Mouse (Mus musculus) lung, postnatal 14 days (tissue): ENCODE results near the gene Gapvd1.
"Not testable (repeated sequence)": the region's sequence is repeated elsewhere in the genome, so short reads cannot be mapped to it uniquely, and the experiment has no call there.

Experiments
- DNase-seq: peaks from one replicate; pipeline ENCODE4 v3.0.0; 2021

Gene Gapvd1

GRCm38 (mm10) chr2:34754551-34755358 lies at the start of gene Gapvd1:
Gapvd1 (minus strand) TSS chr2:34755232.
- peak; percentile 20 for DNase-seq

DNA sequence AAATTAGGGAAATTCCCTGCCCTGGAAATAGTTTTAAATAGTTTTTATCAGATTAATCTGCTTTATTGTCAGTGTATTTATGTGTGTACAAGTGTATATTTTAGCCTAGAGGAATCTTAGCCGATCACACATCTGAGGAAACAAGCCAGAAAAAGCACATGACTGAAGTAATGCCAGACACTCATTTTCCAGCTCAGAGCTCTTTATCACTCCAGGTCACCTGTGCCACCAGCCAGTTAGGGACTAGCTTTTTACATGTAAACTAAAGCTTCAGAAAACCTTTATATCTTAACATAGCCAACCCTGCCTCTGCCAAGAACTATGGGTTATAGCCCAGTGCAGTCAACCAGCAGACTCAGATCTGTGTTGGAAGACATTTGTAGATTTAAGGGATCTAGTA lies 49.8 kb upstream of the Gapvd1 start:
- no peak for DNase-seq

GRCm38 (mm10) chr2:34804172-34804571 lies 49.1 kb upstream of the Gapvd1 start:
- DNase-seq = no peak

DNA sequence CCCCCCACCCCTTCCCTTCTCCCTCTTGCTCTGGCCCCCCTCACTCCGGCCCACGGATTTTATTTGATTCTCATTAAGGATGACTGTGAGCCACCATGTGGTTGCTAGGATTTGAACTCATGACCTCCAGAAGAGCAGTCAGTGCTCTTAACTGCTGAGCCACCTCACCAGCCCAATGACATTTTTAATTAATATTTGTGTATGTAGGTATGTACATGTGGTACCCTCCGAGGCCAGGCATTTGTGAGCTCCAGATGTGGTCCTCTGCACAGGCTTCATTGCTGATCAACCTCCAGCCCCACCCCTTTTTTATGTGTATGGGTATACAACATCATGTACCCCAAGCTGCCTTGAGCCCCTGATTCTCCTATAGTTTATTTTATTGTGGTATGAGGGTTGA lies 48.7 kb upstream of the Gapvd1 start:
- no peak for DNase-seq

DNA sequence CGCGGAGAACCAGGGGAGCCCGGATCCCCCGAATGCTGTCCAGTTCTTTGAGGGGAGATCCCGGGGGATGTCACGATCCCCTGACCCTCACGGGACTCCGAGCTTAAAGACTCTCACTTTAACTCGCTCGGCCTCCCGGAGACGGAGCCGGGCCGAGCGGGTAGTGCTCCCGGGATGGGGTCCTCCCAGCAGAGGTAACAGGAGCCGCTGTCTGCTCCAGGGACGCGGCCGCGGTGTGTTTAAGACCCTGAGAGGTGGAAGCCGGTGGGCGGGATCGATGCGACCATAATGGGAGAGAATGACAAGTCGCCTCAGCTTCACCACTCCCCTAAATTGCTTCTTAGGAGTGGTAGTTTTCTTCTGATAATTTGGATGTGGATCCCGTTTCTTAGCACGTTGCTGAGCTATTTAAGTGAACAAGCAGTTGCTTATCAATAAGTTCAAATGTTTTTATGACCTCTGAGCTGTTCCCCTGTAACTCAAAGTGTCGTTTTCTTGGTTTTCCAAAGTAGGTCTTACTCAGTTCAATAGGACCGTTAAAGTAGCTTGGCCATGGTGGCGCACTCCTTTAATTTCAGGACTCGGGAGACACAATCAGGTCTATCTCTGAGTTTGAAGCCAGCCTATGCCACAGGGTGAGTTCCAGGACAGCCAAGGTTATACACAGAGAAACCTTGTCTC lies 47.7 kb upstream of the Gapvd1 start:
- DNase-seq = peak; percentile 24

- peak; percentile 98 for DNase-seq
These were observed 46.8 kb upstream of the Gapvd1 start for GRCm38 (mm10) chr2:34801516-34802482.

DNA sequence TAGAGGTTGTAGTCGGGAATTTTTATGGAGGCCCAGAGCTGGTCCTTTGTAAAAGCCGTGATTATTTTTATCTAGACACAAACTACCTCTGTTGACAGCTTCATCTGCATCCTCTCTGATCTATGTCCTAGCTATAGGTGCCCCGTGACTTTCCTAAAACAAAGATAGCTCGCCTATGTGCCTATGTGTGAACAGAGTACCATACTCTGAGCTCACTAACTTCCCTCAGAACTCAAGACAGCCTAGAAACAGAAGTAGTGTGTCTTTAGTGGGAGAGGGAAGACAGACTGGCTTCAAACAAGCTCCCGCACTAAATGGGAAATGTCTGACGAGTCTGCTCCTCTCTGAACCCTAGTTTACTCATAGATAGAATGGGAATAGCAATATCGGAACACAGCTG lies 45.3 kb upstream of the Gapvd1 start:
- DNase-seq = no peak

DNA sequence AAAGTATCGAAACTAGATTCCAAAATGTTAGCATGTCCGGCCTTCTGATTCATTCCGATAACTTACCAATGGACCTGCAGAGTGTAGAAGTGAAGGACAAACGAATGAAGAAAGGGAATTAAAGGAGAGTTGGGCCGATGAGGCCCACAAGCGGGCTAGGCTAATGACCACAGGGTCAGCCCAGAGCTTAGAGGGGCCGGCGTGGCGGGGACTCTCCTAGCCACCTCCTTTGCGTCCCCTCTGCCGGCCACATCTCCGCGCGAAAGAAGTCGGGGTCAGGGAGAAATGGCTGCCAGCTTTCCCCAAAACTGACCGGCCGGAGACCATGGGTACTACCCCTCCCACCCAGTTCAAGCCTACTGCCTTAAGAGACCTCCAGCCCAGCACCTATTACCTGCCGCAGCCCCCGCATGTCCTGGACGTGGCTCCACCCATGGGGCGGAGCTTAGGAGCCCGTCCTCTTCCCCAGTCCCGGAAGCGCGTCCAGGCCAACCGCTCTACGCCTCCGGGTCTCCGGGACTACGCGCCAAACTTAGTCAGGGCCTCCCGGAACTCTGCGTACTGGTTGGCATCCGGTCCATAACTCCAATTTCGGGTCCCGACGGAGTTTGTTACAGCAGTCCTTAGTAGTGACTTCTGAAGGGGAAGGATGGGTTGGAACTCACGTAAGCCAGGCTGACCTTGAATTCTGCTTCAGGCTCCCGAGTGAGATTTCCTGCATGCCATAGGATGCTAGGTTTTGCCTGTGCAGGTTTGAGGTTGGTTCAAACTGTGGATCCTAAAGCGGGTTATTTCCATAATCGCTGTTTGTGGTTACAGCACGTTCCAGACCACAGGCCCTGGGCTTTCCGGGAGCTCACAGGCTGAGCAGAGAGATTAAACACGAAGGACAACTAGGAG lies 44.6 kb upstream of the Gapvd1 start, which contains the start of gene Rabepk:
Gene Rabepk (minus strand): TSS at position 556 of the 900 bp plus-strand sequence.
- DNase-seq = peak; percentile 85

DNA sequence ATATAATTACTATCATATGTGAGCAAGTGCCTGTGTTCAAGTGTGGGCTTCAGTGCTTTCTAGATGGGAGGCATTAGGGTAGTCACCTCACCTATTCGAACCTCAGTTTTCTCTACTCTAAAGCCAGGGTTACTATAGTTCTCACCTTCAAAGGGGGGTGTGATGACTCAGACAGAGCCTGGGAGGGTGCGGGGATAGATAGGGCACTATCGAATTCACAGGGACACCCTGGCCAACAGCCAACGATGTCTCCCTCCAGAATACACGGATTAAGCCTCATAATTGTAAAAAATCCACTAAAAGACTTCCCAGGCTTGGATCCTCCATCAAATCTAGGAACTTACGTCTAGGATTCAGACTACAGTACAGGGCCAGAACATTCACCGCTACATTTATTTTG lies 40.4 kb upstream of the Gapvd1 start:
- DNase-seq = no peak

- no peak for DNase-seq
These were observed 39.5 kb upstream of the Gapvd1 start for GRCm38 (mm10) chr2:34794511-34794910.

DNA sequence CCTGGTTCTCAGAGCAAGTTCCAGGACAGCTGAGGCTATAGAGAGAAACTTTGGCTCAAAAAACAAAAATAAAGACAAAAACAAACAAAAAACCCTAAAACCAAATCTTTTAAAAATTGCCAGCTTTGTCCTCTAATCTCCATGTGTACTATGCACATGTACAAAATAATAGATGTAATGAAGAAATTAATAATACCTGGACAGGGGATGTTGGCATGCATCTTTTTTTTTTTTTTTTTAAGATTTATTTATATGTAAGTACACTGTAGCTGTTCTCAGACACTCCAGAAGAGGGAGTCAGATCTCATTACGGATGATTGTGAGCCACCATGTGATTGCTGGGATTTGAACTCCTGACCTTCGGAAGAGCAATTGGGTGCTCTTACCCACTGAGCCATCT lies 37.5 kb upstream of the Gapvd1 start:
- not testable (repeated sequence) for DNase-seq

DNA sequence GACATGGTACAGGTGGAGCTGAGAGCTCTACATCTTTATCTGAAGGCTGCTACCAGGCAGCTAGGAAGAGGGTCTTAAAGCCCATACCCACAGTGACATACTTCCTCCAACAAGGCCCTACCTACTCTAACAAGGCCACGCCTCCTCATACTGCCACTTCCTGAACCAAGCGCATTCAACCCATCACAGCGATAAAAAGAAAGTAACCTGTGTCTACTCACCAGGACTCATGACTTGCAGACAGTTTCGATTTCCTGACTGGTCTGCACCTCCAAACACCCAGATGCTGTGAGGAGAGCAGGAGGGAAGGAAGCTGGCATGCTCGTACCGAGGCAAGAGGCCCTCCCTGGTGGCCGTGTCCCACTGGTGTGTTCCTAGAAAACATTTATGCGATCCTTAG lies 35.2 kb upstream of the Gapvd1 start:
- no peak for DNase-seq

DNA sequence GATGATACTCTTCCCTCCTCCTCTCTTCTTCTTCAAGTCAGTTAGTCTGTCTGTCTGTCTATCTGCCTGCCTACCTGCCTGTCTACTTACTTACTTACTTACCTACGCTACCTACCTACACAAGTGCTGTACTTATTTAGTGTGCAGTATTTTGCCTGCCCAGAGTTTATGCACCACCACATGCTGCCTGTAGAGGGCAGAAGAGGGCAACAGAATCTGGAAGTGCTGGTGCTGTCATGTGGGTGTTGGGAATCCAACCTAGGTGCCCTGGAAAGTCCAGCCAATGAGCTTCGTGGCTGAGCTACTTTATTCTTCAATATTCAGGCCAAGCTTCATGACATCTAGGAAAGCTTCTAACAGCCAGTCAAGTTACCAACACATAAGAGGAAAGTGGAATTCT lies 29.1 kb upstream of the Gapvd1 start:
- DNase-seq = peak; percentile 54

- DNase-seq = no peak
These were observed 28.3 kb upstream of the Gapvd1 start for GRCm38 (mm10) chr2:34783064-34784020.

DNA sequence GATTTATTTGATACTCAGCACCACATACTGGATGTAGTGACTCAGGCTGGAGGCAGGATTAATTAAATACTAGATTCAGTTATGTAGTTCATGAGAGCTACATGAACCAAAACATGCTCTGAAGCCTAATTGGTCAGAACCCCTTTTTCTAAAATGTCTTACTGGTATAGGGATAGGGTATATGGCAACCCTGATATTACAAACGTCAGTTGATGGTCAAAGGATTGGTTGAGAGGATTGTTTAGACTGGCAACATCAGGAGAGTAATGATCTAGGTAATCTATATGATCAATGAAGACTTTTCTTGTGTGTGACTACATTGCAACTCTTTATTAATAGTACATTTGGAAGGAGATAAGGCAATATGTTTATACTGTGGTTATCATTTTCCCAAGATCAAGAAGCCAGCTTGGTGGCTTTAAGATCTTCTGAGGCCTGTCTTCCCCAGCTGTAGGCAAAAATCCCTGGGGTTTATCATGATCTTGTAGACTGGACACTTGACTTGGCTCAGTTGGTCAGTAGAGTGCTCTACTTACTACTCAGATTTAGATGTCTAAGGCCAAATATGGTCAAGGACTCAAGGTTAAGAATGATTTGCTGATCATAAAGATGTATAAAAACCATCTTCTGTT lies 22.3 kb upstream of the Gapvd1 start:
- no peak for DNase-seq

GRCm38 (mm10) chr2:34774493-34774892 lies 19.5 kb upstream of the Gapvd1 start:
- no peak for DNase-seq

- no peak for DNase-seq
These were observed 18.6 kb upstream of the Gapvd1 start for GRCm38 (mm10) chr2:34773673-34774072.

DNA sequence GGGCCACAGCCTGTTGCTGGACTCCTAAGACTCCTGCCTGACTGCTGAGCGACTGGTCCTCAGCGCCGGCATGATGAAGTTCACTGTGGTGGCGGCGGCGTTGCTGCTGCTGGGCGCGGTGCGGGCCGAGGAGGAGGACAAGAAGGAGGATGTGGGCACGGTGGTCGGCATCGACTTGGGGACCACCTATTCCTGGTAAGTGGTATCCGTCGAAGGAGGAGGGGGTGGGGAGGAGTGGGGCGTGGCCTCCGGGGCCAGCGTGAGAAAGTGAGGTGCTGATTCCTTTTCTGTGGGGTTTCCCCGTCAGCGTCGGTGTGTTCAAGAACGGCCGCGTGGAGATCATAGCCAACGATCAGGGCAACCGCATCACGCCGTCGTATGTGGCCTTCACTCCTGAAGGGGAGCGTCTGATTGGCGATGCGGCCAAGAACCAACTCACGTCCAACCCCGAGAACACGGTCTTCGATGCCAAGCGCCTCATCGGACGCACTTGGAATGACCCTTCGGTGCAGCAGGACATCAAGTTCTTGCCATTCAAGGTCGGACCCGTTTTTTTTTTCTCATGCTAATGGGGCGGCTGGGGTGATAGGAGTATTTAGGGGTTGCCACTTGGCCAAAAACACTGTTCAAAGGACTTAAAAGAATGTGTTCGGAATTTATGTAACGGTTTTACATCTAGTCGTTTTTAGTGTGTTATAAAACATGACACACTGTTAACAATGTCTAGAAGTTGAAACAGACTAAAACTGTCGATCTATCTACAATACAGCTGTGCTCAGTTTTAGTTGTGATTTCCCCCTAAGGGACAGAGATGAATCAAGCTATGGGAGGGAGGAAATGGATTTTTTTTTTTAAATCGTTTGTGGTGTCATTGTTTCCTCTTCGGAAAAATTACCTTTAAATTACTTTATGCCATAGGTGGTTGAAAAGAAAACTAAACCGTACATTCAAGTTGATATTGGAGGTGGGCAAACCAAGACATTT lies 17.5 kb upstream of the Gapvd1 start:
- DNase-seq = no peak
